Mouse (Mus musculus): ENCODE data around the gene Rffl.

- no peak for TF ChIP-seq CTCF (IDR thresholded peaks at IDR 0.05; ENCODE audit: borderline replicate concordance, extremely low read depth, insufficient read depth, insufficient read length)
- no peak for TF ChIP-seq POLR2A (IDR thresholded peaks at IDR 0.05; ENCODE audit: borderline replicate concordance, extremely low read depth, insufficient read depth, insufficient read length, poor library complexity, severe bottlenecking)
These were observed 12.2 kb upstream of the Rffl start for GRCm38 (mm10) chr11:82883180-82883579.

Measured in brain, embryonic 14.5 days (tissue).